Mouse (Mus musculus) liver, embryonic 11.5 days (tissue): ENCODE results near the gene Gm20481. TPM values are rescaled to one million over a fixed set of nuclear protein-coding genes. Genes with fewer than 3 reads are reported as not detected.

Source experiments
- ATAC-seq: fragments of 200-750 bp; cut with Nextera tagmentation; replicated peaks from 2 replicates; pipeline ENCODE4 v1.8.0; 2017; ENCODE audit warnings: moderate number of reproducible peaks, mild to moderate bottlenecking, moderate TSS enrichment, moderate library complexity; ENCODE audit not compliant: low FRiP score
- DNase-seq: peaks from one replicate; pipeline ENCODE4 v3.0.0-alpha.2; 2017; ENCODE audit warnings: low spot score
- H3K27ac ChIP-seq: fragments of 300-500 bp; sonication (generic); 2 replicates; pipeline ENCODE4 v1.5.1; 2014; ENCODE audit warnings: mild to moderate bottlenecking, low read depth, low read length, control low read depth
- H3K27me3 ChIP-seq: fragments of 300-500 bp; sonication (generic); replicated peaks from 2 replicates; pipeline ENCODE4 v1.6.1; 2014; ENCODE audit warnings: low read length, mixed read lengths; ENCODE audit not compliant: control insufficient read depth, insufficient read depth
- H3K36me3 ChIP-seq: fragments of 300-500 bp; sonication (generic); 2 replicates; pipeline ENCODE4 v1.6.1; 2014; ENCODE audit warnings: mild to moderate bottlenecking, low read length, moderate library complexity, mixed read lengths; ENCODE audit not compliant: control insufficient read depth, insufficient read depth
- H3K4me1 ChIP-seq: fragments of 300-500 bp; sonication (generic); replicated peaks from 2 replicates; pipeline ENCODE4 v1.6.1; 2014; ENCODE audit warnings: low read length, mixed read lengths; ENCODE audit not compliant: control insufficient read depth, insufficient read depth
- H3K4me2 ChIP-seq: fragments of 300-500 bp; sonication (generic); 2 replicates; pipeline ENCODE4 v1.6.1; 2014; ENCODE audit warnings: mild to moderate bottlenecking, control low read depth, moderate library complexity
- H3K4me3 ChIP-seq: fragments of 300-500 bp; sonication (generic); 2 replicates; pipeline ENCODE4 v1.5.1; 2014; ENCODE audit warnings: low read depth, low read length, control low read depth
- H3K9ac ChIP-seq: fragments of 300-500 bp; sonication (generic); 2 replicates; pipeline ENCODE4 v1.6.1; 2014; ENCODE audit warnings: low read depth, low read length, control low read depth
- H3K9me3 ChIP-seq: fragments of 300-500 bp; sonication (generic); 2 replicates; pipeline ENCODE4 v1.6.1; 2016; ENCODE audit warnings: low read length, inconsistent platforms, mixed read lengths; ENCODE audit not compliant: control insufficient read depth
- WGBS: fragments of 180-500 bp; shearing (Covaris S2); extraction: QIAGEN DNeasy Blood & Tissue Kit; methylation state at CpG from one replicate; pipeline ENCODE4 v1.1.7; 2014; 5-methylcytosine and 5-hydroxymethylcytosine counted together
- polyA plus RNA-seq: library from polyadenylated mRNA; unstranded; fragments of >200 nt; fragmentation: Nextera tagmentation; extraction: Ambion mirVana; gene quantifications from 2 replicates; pipeline ENCODE4 v1.2.1, GENCODE M21; 2014

The Gm20481 gene
- polyA plus RNA-seq, 1 experiment from 2014 or later, result not detected

DNA sequence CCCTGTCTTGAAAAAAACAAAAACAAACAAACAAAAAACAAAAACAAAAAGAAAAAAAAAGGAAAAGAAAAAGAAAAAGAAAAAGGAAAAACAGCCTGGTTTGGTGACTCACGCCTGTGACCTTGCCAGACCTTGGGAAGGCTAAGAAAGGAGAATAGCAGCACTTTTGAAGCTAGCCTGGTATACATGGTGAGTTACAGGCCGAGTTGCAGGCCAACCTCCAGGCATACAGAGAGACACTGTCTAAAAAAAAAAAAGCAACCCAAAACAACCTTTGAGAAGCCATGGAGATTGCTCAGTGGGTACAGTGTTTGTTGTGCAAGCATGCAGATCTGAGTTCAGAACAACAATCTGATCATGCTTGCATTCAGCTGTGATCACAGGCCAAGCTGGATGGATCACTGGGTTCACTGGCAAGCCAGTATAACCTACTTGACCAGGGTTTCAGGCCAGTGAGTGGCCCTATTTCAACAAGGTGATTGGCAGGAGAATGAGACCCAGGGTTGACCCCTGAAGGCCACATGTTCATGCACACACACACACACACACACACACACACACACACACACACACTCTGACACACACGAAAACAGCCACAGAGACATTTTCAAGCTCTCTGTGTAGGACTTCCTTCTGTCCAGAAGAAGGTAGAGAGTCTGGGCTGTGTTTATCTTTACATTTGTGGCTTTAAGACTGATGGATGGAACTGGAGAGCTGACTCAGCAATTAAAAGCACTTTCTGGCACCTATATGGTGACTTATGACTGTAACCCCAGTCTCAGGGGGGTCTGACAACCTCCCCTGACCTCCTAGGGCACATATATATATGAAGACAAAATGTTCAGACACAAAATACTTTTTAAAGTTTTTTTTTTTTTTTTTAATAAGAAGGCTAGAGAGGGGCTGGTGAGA lies 6.1 kb downstream of the Gm20481 start:
- Histone ChIP-seq H3K36me3 (no peaks in the 10 kb centered on the region), H3K27me3 (peaks cover 16% of the 10 kb centered on the region), H3K9ac (no peak overlapping the region), H3K27ac (no peak overlapping the region), H3K4me3 (no peak overlapping the region), H3K9me3 (no peaks in the 10 kb centered on the region), H3K4me1 (peaks cover 10% of the 10 kb centered on the region), H3K4me2 (no peak overlapping the region)
- ATAC-seq (no peak), DNase-seq (no peak)
- WGBS, result 73% methylated on average over 3 of the region's 3 CpGs

- no peak overlapping the region for H3K4me2 ChIP-seq
- no peak overlapping the region for H3K9ac ChIP-seq
- DNase-seq (no peak), ATAC-seq (no peak)
- H3K27ac ChIP-seq, result no peak overlapping the region
- no peaks in the 10 kb centered on the region for H3K9me3 ChIP-seq
- H3K4me1 ChIP-seq, result peaks cover 12% of the 10 kb centered on the region
- peaks cover 16% of the 10 kb centered on the region for H3K27me3 ChIP-seq
- H3K4me3 ChIP-seq, result no peak overlapping the region
- H3K36me3 ChIP-seq, result no peaks in the 10 kb centered on the region
- 91% methylated on average over 20 of the region's 20 CpGs for WGBS
Measured at GRCm38 (mm10) chr17:34977000-34977399, 7.3 kb downstream of the Gm20481 start.

GRCm38 (mm10) chr17:34978239-34978638 lies 8.5 kb downstream of the Gm20481 start:
- H3K9ac ChIP-seq, result no peak overlapping the region
- no peak overlapping the region for H3K27ac ChIP-seq
- ATAC-seq, result no peak
- H3K4me1 ChIP-seq, result peaks cover 10% of the 10 kb centered on the region
- no peak overlapping the region for H3K4me3 ChIP-seq
- H3K9me3 ChIP-seq, result no peaks in the 10 kb centered on the region
- peaks cover 8% of the 10 kb centered on the region for H3K27me3 ChIP-seq
- 88% methylated on average over 27 of the region's 27 CpGs for WGBS
- no peak overlapping the region for H3K4me2 ChIP-seq
- DNase-seq, result no peak
- H3K36me3 ChIP-seq, result no peaks in the 10 kb centered on the region

GRCm38 (mm10) chr17:34979631-34980030 lies 9.9 kb downstream of the Gm20481 start:
- 87% methylated on average over 4 of the region's 4 CpGs for WGBS
- ATAC-seq, result no peak

DNA sequence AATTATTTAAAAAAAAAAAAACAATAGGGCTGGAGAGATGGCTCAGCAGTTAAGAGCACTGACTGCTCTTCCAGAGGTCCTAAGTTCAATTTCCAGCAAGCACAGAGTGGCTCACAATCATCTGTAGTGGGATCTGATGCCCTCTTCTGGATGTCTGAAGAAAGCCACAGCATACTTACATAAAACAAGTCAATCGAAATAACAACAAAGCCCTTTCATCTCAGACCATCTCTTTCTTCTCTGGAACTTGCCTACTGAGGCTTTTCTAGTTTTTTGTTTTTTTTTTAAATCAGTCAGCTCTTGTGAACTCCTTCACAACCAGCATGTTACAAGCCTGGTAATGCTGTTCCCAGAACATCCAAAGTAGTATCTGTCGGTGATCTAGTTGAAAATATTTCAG lies 10.9 kb downstream of the Gm20481 start:
- 12% methylated on average over 2 of the region's 2 CpGs for WGBS
- Histone ChIP-seq H3K4me3 (peak overlapping the region; percentile 94), H3K27me3 (no peaks in the 10 kb centered on the region), H3K4me1 (peaks cover 10% of the 10 kb centered on the region), H3K36me3 (peaks cover 8% of the 10 kb centered on the region), H3K4me2 (peak overlapping the region; percentile 91), H3K9ac (peak overlapping the region; percentile 96), H3K27ac (peak overlapping the region; percentile 98), H3K9me3 (no peaks in the 10 kb centered on the region)
- ATAC-seq (no peak), DNase-seq (no peak)

More at GRCm38 (mm10) chr17:34979631-34980030, 9.9 kb downstream of the Gm20481 start:
- H3K4me1 ChIP-seq, result peaks cover 10% of the 10 kb centered on the region
- H3K27ac ChIP-seq, result no peak overlapping the region
- no peak overlapping the region for H3K4me3 ChIP-seq
- H3K9ac ChIP-seq, result no peak overlapping the region
- no peaks in the 10 kb centered on the region for H3K9me3 ChIP-seq
- no peaks in the 10 kb centered on the region for H3K27me3 ChIP-seq
- H3K36me3 ChIP-seq, result no peaks in the 10 kb centered on the region
- no peak overlapping the region for H3K4me2 ChIP-seq
- no peak for DNase-seq

- DNase-seq (peak; percentile 94), ATAC-seq (peak; percentile 93)
Measured at GRCm38 (mm10) chr17:34981690-34982180, 12.0 kb downstream of the Gm20481 start, which contains the start of gene Lsm2. Gene Lsm2, plus strand, starts transcription at chr17:34981862.

GRCm38 (mm10) chr17:34982328-34982727 lies 12.6 kb downstream of the Gm20481 start:
- no peak; the same call in none of the 2 replicates for ATAC-seq
- peak overlapping the region; percentile 91 for H3K4me2 ChIP-seq
- peaks cover 14% of the 10 kb centered on the region for H3K36me3 ChIP-seq
- DNase-seq, result no peak
- H3K4me3 ChIP-seq, result peak overlapping the region; percentile 94
- H3K9me3 ChIP-seq, result no peaks in the 10 kb centered on the region
- no peaks in the 10 kb centered on the region for H3K27me3 ChIP-seq
- peak overlapping the region; percentile 98 for H3K27ac ChIP-seq
- 0% methylated on average over 15 of the region's 15 CpGs for WGBS
- peaks cover 10% of the 10 kb centered on the region for H3K4me1 ChIP-seq
- H3K9ac ChIP-seq, result peak overlapping the region; percentile 96

More at GRCm38 (mm10) chr17:34981690-34982180, 12.0 kb downstream of the Gm20481 start, which contains the start of gene Lsm2:
- H3K9ac ChIP-seq, result peak within 1 kb of the TSS; percentile 96
- H3K4me3 ChIP-seq, result peak within 1 kb of the TSS; percentile 94
- peaks cover 10% of the 10 kb centered on the region for H3K4me1 ChIP-seq
- no peaks in the 10 kb centered on the region for H3K9me3 ChIP-seq
- no peaks in the 10 kb centered on the region for H3K27me3 ChIP-seq
- peak within 1 kb of the TSS; percentile 91 for H3K4me2 ChIP-seq
- H3K36me3 ChIP-seq, result peaks cover 14% of the 10 kb centered on the region
- WGBS, result under 1% methylated on average over 58 of the region's 58 CpGs
- H3K27ac ChIP-seq, result peak within 1 kb of the TSS; percentile 98

DNA sequence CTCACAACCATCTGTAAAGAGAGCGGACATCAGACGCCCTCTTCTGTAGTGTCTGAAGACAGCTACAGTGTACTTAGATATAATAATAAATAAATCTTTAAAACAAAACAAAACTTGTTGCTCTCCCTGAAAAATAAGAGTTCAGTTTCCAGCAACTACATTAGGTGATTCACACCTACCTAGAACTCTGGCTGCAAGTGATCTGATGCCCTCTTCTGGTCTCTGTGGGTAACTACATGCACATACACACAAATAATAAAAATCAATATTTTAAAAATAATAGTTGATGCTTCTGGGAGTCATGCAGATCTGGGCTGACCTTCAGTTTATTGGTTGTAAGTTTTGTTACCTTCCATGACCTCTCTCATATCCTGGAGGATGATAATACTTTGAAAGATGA lies 14.5 kb downstream of the Gm20481 start:
- H3K27ac ChIP-seq, result no peak overlapping the region
- DNase-seq (no peak), ATAC-seq (no peak)
- no peak overlapping the region for H3K9ac ChIP-seq
- WGBS, result 68% methylated on average over 2 of the region's 2 CpGs
- no peaks in the 10 kb centered on the region for H3K9me3 ChIP-seq
- peaks cover 16% of the 10 kb centered on the region for H3K36me3 ChIP-seq
- H3K4me3 ChIP-seq, result no peak overlapping the region
- H3K4me2 ChIP-seq, result no peak overlapping the region
- no peaks in the 10 kb centered on the region for H3K27me3 ChIP-seq
- H3K4me1 ChIP-seq, result peaks cover 10% of the 10 kb centered on the region
